Mouse (Mus musculus): ENCODE measurements around the gene Tbr1.
A peak's percentile ranks its signal among the peaks of the same experiment; 100 is the strongest.

Gene Tbr1

GRCm38 (mm10) chr2:61811507-61812421 is 9.0 kb downstream of the Tbr1 start:
- peak; percentile 73 for DNase-seq (ENCODE audit: low spot score)

GRCm38 (mm10) chr2:61812536-61812935 is 9.8 kb downstream of the Tbr1 start:
- DNase-seq (ENCODE audit: low spot score) = peak; percentile 46

DNA sequence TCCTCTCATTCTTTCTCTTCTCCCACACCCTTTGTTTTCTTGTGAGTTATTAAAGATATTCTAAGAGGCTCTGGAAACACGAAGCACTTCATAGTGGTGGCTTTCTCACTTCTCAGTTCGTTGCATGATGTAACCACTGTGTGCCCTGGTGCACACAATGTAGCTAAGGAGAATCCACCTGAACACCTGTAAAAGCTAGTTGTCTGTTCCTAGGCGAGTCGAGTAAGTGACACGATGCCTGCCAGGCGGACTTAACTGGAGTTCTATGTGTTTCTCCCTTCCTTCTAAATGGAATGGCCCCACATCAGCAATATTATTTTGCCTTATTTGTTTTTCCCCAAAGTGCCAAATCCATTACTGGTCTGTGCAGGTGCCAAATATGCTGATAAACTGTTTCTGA is 10.4 kb downstream of the Tbr1 start:
- DNase-seq (ENCODE audit: low spot score) = peak; percentile 40

DNA sequence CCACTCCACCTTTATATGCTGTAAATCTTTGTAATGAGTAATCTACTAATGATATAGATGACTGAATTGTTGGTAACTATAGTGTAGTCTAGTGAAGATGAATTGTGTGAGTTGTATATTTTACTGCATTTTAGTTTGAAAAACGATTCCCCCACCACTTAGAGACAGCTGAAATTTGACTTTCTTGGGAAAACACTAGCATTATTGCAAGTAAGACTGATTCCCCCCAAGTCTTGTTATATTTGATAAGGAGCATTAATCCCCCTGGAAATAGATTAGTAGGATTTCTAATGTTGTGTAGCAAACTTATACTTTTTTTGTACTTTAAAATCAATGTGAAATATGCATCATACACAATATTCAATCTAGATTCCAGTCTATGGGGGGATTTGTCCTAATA is 10.8 kb downstream of the Tbr1 start:
- DNase-seq (ENCODE audit: low spot score) = no peak

DNA sequence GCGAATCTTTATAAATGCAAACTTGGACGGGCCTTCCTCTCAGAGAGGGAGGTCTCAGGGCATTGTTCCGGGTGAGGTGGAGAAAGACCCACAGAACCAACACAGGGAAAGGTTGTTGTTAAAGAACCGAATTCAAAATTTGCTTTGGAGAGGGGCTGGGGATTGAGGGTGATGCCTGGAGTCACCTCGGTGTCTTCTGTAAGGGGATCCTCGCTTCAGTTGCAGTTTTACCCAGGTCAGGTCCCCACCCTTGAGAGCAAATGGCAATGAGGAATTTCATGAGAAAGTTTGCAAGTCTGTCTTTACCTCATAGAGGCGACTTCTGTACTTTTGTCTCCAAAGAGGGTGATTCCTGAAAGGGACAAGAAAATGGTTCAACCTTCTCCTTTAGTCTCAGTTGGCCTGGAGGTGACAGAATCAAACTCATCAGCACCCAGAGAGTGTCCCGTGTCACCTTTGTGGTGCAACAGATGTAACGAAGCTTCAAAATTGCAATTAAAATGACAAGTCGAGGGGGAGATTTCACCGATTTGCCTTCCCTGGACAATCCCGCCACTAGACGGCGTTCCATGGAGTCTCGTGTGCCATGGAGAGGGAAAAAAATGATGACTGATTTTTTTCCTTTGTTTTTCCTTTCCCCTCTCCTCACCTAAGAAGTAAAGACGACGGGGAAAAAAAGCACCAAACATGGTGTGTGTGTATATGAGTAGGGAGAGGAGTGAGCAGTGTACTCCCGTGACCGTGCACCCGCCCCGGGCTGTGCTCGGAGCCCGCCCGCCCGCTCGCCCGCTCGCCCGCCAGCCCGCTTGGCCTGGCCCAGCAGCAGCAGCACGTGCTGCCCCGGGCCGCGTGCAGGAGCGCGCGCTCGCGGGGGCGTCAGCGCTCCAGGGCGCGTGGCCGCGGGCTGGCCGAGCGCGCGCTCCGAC is 12.1 kb downstream of the Tbr1 start:
- peak; percentile 78 for DNase-seq (ENCODE audit: low spot score)

GRCm38 (mm10) chr2:61815583-61816313 is 13.0 kb downstream of the Tbr1 start:
- DNase-seq (ENCODE audit: low spot score) = peak; percentile 74

DNA sequence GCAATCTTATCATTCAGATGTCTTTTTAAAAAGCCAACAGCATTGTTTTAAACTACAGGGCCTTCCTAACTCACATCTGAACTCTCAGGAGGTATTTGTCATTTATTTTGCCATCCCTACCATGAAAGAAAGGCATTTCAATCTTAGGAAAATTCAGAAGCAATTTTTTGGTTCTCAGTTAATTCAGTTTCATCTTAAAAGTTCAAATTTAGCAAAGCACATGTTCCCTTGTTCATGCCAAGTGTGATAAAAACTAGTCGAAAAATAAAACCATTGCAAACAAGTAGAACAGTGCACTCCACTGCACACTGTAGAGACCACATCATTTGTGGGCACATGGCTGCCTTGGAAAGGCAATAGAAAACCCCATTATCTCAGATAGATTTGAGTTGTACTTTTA is 15.5 kb downstream of the Tbr1 start:
- no peak for DNase-seq (ENCODE audit: low spot score)

DNA sequence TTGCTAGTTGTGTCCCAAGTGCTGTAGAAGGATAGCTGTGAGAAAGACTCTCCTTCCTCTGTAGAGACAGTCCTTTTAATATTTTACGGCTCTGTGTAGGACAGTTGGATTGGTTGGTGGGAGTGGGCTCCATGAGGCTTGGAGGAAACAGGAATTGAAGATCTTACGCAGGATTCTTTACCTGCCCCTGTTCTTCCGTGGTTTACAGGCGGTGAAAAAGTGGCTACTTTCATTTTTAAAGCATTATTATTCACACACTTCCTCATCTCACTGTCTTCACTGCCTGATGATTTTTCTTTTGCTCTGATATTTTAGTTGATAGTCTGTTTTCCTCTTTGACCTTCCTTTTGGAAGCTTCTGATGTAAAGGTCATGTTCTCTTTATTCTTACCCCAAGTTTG is 17.5 kb downstream of the Tbr1 start:
- no peak for DNase-seq (ENCODE audit: low spot score)

- no peak for DNase-seq (ENCODE audit: low spot score)
These were observed 20.9 kb downstream of the Tbr1 start for GRCm38 (mm10) chr2:61823426-61824140.

DNA sequence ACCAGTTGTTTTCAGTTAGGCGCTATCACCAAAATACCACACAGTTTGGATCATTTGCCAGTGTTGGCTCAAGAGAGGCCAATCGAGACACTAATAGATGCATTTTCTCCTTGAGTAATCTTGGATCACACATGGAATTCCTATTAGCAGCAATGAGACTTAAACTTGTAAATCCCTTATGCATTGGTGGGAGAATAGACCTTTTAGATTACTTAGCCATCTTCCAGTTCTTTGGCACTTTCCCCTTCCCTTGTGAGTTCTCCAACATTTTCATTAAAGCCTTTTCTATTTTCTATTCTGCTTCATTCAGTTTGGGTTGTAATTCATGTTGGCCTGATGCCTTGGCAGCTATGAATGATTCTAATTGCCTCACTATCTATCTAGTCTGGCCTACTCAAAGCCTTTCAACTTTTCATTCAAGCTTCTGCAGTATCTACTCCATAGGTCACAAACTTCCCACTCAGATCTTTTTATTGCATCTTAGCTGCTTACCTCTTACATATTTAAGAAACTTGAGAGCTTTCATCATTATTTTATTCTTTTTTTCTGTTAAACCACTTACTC is 34.6 kb downstream of the Tbr1 start:
- DNase-seq (ENCODE audit: low spot score) = no peak

Data from embryo, embryonic 10.5 days (tissue).